Mouse (Mus musculus) ovary, postnatal 14 days (tissue): ENCODE results near the gene 9530053A07Rik.
A peak's percentile ranks its signal among the peaks of the same experiment; 100 is the strongest.

ENCODE experiments used
- DNase-seq: peaks from one replicate; pipeline ENCODE4 v3.0.0; 2022; ENCODE audit warnings: low spot score

The 9530053A07Rik gene

DNA sequence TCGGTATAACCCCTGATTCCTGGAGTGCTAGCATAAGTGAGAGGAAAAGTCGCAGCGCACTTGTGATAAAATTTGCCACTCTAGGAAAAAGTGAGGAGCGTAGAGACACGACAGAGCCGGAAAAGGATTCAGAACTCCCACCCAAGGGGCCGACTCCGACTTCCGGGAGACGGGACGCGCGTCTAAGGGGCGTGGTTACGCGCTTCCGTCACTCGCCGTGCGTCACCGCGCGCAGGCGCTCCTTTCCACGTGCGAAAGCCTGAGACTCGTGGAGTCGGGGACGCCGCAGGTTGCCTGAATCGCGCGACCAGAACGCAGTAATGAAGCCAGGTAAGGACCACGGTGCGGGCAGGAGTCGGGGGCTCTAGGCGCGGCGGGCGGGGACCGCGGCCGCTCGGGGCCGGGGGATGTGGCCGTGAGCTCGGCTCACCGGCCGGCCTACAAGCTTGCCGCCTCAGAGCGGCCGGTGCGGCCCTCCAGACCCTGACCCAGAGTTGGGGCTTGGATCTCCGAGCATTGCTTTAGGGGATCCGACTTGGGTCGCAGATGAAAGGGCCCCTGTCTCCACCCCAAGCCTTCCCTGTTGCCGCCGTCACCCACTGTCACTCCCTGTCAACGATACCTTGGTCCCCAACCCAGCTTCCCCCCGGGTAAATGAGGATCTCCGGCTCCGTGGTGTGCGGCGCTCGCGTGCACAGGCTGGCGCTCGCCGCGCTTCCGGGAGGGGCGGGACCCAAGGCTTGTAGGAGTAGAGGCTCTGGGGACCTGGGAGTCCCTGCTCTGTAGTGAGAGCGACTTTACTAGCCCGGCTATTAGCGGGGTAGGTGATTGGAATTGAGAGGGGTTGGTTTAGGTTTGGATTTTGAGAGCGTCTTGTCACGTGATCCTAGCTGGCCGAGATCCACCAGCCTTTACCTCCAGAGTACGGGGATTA is 40.5 kb downstream of the 9530053A07Rik start, which contains the start of gene Fbl:
Fbl (plus strand) TSS at position 222 of the 934 bp plus-strand sequence.
- peak; percentile 86 for DNase-seq

DNA sequence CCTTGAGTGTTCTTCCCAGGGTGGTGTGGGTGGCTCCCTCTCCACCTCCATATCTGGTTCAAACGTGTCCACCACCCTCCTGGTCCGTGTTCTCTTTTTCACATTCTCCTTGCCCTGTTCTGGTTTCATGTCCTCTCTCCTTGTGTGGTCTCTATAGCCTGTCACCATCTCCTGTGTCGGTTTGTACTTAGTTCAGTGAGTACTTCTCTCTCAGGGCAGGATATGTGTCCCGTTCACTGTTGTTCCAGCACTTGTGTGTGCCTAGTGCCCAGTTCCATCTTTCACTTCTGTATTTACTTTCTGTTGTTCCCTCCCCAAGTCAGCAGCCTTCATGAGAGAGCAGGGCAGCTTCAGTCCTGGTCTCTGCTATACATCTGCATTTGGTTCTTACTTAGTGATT is 46.1 kb downstream of the 9530053A07Rik start:
- DNase-seq: no peak

DNA sequence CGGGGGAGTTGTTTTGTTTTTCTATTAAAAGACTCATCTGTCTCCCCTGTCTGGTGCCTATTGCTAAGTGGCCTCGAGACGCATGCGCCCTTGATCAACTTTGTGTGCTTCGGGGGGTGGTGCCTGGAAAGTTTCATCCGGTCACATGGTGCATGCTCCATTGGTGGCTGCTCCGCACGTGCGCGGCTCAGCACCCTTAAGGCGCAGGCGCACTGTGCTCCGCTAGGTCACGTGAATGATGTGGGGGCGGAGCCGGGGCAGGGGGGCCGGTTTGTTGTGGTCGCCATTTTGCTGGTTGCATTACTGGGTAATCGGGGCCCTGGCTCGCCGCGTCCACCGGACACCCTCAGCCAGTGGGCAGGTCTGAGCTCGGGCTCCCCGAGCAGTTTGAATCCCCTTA is 50.0 kb downstream of the 9530053A07Rik start, which contains the start of gene Dyrk1b:
Dyrk1b (plus strand) TSS at position 242 of the 400 bp plus-strand sequence.
- peak; percentile 98 for DNase-seq

DNA sequence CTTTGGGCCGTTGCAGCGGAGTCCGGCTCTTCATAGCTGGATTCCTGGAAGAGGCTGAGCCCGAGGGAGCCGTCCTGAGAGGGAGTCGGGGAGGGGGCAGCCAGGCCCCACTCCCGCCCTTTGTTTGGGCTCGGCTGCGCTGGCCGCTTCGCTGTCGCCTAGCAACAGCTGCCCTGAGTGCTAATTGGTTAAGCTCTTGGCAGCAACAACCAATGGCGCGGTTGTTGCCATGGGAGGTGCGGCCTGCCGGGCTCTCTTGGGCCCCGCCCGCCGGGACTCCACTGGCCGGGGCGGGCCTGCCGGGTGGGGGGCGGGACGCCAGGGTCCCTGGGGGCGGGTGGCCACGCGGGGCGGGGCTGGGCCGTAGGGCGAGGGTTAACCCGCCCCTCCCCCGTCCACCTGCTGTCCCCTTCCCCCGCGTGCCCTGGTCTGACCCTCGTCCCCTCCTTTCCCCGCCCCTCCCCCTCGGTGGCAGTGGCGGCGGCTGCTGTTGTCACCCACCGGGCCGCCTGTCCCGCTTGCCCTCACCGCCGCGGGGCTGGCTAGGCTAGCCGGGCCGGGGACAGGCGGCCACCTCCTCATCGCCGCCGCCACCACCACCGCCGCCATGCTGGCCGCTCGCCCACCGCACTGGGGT is 50.6 kb downstream of the 9530053A07Rik start:
- DNase-seq: peak; percentile 86

DNA sequence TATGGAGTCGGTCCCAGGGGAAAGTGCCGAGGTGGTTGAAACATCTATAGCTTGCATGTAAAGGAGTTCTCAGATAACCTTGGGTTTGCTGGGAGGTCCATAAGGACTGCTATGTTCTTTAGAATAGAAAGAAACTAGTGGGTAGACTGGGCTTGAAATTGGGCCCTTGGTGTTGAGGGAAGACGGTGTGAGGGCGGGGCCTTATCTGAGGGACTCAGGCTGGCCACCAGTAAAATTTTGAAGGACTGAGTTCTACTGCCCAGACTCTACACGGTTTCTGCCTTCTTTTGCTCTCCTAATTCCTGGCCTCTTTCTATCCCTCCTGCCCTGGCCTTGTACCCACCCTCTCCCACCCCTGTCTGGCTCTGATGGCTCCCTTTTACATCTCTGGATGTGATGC is 51.6 kb downstream of the 9530053A07Rik start:
- DNase-seq: no peak

DNA sequence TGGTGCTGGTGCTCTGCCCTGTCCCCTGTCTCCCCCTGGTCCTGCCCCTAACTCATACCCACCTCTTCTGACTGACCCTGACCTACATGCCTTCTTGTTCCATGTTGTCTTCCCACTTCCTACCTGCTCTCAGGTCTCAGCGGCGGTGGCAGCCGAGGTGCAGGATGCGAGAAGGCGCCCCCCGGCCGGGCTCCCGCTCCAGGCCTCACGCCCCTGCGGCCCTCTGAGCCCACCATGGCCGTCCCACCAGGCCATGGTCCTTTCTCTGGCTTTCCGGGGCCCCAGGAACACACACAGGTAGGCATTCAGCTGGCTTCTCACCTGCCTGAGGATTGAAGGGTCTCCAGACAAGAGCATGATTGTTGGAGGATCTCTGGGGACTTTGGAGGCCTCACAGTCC is 52.1 kb downstream of the 9530053A07Rik start:
- no peak for DNase-seq

DNA sequence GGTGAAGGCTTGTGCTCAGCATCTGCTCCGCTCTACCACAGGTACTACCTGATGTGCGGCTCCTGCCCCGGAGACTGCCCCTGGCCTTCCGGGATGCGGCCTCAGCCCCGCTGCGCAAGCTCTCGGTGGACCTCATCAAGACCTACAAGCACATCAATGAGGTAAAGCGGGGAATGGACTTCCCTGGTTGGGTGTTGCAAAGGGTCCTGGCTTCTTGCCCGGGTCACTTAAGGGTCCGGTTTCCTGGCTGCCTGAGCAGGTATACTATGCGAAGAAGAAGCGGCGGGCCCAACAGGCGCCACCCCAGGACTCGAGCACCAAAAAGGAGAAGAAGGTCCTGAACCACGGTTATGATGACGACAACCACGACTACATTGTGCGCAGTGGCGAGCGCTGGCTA is 53.1 kb downstream of the 9530053A07Rik start:
- DNase-seq: no peak

DNA sequence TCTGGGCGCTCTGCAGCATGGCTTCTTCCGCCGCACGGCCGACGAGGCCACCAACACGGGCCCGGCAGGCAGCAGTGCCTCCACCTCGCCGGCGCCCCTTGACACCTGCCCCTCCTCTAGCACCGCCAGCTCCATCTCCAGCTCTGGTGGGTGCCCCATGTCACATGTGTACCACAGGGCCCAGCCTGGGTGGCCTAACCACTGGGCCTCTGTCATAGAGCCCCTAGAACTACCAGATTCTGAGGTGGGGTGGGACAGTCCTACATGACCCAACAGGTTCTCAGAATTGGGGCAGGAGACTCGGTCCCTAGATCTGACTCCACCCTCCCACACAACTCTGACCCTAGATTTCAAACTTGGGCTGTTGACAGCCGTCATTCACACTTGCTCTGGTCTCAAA is 56.6 kb downstream of the 9530053A07Rik start:
- DNase-seq: no peak

DNA sequence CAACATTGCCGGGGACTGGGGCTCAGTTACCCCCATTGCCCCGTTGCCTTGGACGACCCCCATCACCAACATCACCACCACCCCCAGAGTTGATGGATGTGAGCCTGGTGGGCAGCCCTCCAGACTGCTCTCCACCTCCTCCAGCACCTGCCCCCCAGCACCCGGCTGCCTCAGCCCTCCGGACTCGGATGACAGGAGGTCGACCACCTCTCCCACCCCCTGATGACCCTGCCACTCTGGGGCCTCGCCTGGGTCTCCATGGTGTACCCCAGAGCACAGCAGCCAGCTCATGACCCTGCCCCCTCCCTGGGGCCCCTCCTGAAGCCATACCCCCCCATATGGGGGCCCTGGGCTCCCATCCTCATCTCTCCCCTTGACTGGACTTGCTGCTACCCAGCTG is 57.4 kb downstream of the 9530053A07Rik start:
- no peak for DNase-seq

DNA sequence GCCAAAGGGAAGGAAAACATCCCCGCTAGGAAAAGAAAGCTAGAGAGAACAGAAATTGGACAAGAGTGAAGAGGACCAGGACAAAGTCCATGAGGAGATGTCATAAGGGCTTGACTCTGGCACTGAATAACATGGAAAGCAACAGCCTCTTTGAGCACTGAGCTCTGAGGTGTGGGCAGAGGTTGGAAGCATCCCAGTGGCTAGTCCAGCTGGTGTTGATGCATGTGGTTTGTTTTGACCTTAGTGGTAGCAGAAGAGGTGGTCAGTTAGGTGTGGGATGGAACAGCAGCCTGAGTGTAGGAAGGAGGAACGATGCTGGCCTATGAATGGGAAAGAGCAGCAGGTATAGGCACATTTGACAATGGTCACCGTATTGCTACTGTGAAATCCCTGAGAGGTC is 62.2 kb downstream of the 9530053A07Rik start:
- no peak for DNase-seq

DNA sequence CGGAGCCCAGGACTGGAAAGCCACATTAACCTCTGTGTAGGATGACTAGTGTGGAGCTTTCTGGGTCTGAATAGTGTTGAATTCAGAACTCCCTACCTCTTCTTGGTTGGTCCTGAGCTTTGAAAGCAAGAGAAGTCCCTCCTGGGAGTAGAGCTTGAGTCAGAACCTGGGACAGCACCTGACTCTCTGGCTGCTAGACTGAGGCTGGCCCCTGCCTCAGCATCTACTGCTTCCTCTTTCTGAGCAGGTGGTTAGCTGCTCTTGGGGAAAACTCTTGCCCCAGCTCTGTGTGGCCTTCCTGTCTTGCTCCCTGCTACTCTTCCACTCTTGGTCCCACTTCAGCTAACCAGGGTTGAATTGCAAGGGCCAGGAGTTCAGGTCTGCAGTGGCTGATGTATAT is 62.6 kb downstream of the 9530053A07Rik start:
- DNase-seq: no peak

DNA sequence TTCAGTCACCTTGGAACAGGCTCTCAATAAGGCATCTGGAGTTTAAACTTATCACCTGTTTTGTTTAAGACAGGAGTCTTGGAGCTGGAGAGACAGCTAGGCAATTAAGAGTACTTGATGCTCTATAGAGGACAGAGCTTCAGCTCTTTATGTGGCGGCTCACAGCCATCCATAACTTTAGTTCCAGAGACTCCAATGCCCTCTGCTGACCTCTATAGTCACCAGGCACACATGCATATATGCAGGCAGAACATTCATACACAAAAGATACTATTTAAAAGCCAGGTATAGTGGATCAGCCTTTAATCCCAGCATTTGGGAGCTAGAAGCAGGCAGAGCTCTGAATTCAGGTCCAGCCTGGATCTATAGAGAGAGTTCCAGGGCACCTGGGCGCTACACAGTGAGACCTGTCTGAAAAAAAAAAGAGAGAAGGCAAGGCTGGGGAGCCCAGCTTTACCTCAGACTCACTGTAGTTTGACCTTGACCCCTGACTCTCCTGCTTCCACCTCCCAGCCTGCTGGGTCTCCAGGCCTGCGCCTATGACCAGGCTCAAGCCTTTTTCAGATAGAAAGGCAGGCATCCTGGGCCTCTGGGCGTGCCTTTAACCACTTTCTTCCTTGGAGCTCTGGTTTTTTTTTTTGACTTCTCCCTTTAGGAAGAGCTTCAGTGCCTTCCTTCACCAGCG is 66.3 kb downstream of the 9530053A07Rik start:
- no peak for DNase-seq

DNA sequence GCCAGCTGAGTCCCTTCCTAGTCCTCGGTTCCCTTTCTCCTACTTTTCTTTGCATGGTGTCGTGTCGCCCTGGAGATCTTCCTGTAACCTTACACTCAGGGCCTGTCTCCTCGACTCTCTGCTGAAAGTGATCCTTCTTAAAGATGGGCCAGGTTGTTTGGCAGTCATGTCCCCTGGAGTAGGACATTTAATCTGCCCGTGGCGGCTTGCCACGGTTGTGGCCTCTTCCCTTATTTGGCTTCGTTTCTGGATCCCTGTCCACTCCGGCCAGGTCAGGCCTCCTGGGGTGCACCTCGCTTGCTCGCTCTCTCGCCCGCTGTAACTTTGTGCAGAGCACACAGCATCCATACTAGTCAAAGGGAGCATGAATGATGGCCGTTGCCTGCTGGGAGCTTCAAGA is 67.3 kb downstream of the 9530053A07Rik start:
- DNase-seq: no peak

DNA sequence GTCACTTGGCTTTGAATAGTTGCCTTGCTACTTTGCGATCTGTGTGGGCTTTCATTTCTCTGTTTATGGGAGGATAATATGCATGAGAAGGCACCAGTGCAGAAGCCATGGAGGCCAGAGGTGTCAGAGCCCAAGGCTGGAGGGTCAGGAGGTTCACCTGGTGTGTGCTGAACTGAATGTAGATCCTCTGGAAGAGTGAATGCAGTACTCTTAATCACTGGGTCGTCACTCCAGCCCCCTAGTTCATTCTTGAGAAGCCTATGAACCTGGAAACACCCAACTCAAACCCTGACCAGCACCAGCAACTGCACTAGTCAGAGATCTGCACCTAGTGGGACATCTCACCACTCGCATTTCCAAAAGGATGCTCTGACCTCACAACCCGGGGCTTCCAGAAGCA is 69.8 kb downstream of the 9530053A07Rik start:
- no peak for DNase-seq

DNA sequence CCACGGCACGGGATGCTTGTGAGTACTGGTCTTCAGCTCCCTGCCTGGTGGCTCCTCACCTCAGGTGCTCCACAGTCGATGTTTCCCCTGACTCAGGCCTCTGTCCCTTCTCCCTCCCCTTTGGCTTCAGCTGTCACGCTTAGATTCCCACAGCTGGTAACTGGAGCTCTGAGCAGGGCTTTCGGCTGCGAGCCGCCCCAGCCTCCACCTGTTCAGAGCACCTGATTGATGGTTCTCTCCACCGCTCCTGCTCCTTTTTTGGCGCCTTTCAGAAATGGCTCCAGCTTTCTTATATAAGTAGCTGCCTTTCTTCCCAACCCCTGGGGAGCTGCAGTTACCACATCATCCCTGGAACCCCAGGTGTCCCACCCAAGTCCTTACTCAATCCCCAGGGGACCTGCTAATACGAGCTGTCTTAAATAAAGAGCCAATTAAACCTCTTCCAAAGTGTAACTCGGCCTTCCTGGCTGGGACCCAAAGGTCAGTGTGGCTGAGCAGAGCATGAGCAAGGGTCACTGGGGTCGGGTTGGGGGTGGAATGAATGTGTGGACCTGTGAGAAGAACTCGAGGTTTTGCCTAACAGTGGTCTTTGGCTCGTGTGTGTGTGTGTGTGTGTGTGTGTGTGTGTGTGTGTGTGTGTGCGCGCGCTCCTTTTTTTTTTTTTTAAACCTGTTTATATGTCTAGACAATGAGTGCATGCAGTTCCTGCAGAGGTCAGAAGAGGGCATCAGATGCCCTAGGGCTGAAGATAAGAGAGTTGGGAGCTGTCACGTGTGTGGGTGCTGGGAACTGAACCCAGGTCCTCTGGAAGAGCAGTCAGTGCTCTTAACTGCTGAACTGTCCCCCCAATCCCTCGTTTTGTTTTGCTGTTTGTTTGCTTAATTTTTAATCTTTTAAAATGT is 74.2 kb downstream of the 9530053A07Rik start:
- DNase-seq: no peak

DNA sequence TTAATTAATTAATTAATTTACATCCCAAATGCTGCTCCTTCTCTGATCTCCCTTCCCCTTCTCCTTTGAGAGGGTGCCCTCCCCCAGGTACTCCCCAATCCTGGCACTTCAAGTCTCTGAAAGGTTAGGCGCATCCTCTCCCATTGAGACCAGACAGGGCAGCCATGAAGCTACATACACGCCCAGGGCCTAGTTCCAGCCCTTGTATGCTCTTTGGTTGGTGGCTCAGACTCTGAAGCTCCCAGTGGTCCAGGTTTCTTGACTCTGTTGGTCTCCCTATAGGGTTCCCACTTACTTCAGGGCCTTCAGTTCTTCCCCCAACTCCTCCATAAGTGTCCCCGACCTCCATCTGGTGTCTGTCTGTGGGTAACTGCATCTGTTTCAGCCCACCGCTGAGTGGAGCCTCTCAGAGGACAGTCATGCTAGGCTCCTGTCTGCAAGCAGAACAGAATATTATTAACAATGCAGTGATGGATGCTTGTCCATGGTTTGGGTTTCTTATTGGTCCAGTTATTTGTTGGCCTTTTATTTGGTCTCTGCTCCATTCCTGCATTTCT is 76.9 kb downstream of the 9530053A07Rik start:
- DNase-seq: no peak

DNA sequence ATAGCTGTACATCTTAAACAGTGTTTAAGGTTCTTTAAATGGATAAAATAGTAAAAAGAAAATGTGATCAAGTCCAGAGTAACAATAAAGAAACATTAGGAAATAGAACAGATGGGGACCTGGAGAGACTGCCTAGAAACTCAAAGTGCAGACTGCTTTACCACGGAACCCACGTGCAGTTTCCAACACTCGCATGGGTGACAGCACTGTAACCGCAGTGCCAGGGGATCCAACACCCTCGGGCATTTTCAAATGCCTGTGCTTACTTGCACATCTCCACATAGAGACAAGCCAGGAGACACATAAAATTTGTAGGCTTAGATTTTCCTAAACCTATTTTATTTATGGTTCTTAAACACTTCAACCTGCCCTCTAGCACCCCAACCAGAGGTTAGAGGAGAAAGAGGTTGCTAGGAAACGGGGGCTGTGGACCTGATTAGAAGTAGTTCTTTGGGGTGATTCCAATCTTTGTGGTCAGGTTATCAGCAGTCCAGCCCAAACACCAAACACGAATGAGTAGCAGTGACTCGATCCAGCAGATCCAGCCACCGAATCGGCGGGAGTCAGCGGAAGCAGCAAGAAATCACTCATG is 79.2 kb downstream of the 9530053A07Rik start:
- no peak for DNase-seq

DNA sequence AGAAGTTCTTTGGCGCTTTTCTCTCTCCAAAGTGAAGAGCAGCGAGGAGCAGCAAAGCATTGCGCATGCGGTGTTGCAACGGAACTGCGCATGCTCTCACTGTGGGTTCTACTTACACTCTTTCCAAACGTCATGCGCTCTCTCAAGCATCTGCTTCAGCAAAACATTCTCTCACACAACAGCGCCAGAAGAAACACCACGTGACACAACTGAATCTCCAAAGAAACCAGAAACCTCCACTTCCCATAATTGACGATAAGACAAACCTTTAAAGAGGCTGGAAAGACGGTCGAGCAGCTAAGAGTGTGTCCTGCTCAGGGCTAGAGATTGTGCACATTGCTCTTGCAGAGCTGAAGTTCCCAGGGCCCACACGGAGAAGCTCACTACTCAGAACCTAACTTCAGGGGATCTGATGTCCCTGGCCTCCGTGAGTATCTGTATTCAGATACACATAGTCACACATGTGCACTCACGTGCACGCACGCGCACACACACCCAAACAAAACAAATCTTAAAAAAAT is 79.8 kb downstream of the 9530053A07Rik start:
- peak; percentile 35 for DNase-seq

DNA sequence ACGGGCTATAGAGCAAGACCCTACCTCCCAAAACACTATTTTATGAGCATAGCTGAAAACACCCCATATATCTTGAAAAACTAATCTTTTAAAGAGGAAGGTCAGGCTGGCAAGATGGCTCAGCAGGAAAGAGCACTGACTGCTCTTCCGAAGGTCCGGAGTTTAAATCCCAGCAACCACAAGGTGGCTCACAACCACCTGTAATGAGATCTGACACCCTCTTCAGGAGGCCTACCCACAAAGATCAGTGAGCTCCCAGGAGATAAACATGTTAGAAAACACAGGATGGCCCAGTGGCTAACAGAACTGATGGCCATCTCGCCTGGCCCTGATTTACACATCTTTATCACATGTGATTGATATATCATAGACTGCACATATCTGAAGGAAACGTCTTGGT is 81.5 kb downstream of the 9530053A07Rik start:
- no peak for DNase-seq

DNA sequence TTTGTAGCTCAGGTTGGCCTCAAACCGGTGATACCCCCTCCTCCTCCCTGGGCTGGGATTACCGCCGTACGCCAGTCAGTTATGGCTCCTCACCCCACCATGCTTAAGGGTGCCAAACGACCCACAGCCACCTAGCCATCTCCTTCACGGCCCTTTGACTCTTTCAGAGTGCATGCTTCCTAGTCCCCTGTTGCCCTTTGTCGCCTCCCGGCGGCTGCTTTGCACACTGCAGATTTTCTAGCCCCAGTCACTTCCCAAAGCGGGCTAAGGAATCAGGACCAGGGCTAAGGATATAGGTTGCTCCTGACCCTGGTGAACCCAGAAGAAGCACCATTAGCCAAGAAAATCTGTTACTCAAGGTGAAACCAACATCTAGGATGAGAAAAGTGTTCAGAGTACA is 84.9 kb downstream of the 9530053A07Rik start:
- peak; percentile 61 for DNase-seq
